Mouse (Mus musculus): Measurements from ENCODE around the gene Apol9a. TPM values are rescaled to one million over a fixed set of nuclear protein-coding genes. Genes with fewer than 3 reads are reported as not detected.
"Not testable (repeated sequence)": the region's sequence is repeated elsewhere in the genome, so short reads cannot be mapped to it uniquely, and the experiment has no call there.

Gene Apol9a
- polyA plus RNA-seq, 1 experiment, result not detected

DNA sequence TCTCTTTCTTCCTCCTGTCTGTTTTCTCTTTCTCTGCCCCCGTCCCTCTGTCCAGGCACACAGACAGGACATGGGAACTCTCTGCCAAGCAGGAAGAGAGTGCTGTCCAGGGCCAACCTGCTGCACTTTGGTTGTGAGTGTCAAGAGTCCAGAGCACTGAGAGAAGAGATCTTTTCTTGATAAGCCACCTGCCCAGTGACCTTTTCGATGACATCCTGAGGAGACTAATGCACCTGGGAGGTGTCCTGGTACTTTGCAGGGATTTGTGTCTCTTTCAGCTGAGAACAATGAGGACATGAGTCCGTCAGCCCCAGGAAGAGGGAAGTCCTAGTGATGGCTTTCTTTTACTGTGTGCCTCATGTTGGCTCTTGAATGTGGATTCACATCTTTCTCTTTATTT lies 17.1 kb downstream of the Apol9a start:
- H3K4me3 ChIP-seq (ENCODE audit: insufficient read depth, low read depth, low read length); H3K4me1 ChIP-seq (ENCODE audit: control insufficient read depth, insufficient read depth, low read length); H3K27ac ChIP-seq (ENCODE audit: insufficient read depth, low read depth, low read length): not testable (repeated sequence)
- 64% methylated on average over 3 of the region's 3 CpGs for WGBS

DNA sequence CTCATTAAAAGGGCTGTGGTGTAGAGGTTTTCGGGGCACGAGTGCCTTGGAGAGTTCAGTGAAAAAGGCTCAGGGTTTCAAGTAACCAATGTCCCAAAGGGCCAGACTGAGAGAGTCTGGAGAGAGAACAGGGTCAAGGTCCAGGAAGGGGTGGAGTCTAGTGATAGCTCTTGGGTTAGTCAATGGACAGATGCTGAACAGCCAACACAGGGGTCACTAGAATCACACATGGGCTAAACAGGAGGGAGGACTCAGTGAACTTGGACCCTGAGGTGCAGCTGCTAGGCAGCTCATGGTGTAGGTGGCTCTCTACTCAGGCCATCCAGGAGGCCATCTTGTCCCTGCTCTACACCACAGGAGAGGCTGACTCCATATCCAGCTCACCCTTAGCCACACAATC lies 23.5 kb downstream of the Apol9a start:
- TF ChIP-seq CTCF (IDR thresholded peaks at IDR 0.05; ENCODE audit: insufficient read depth, low read depth, low read length), result no peak
- no peak for TF ChIP-seq POLR2A (IDR thresholded peaks at IDR 0.05; ENCODE audit: insufficient read depth, low read depth, low read length)
- Histone ChIP-seq H3K27ac (ENCODE audit: insufficient read depth, low read depth, low read length) (no peak overlapping the region), H3K4me1 (ENCODE audit: control insufficient read depth, insufficient read depth, low read length) (no peaks in the 10 kb centered on the region), H3K4me3 (ENCODE audit: insufficient read depth, low read depth, low read length) (no peak overlapping the region)
- 88% methylated on average over 2 of the region's 2 CpGs for WGBS

- Histone ChIP-seq H3K27ac (ENCODE audit: insufficient read depth, low read depth, low read length) (no peak overlapping the region), H3K4me1 (ENCODE audit: control insufficient read depth, insufficient read depth, low read length) (peaks cover 3% of the 10 kb centered on the region; the same call in 1 of the 2 replicates), H3K4me3 (ENCODE audit: insufficient read depth, low read depth, low read length) (no peak overlapping the region)
- no peak for TF ChIP-seq CTCF (IDR thresholded peaks at IDR 0.05; ENCODE audit: insufficient read depth, low read depth, low read length)
- TF ChIP-seq POLR2A (IDR thresholded peaks at IDR 0.05; ENCODE audit: insufficient read depth, low read depth, low read length), result no peak
- WGBS, result 94% methylated on average over 7 of the region's 7 CpGs
These were observed 26.4 kb downstream of the Apol9a start for GRCm38 (mm10) chr15:77384340-77385030.

- TF ChIP-seq CTCF (IDR thresholded peaks at IDR 0.05; ENCODE audit: insufficient read depth, low read depth, low read length), result no peak
- Histone ChIP-seq H3K4me1 (ENCODE audit: control insufficient read depth, insufficient read depth, low read length) (peaks cover 3% of the 10 kb centered on the region; the same call in 1 of the 2 replicates), H3K27ac (ENCODE audit: insufficient read depth, low read depth, low read length) (no peak overlapping the region), H3K4me3 (ENCODE audit: insufficient read depth, low read depth, low read length) (no peak overlapping the region)
- 95% methylated on average over 1 of the region's 1 CpGs for WGBS
These were observed 28.1 kb downstream of the Apol9a start for GRCm38 (mm10) chr15:77382880-77383279.

GRCm38 (mm10) chr15:77382271-77382850 lies 28.6 kb downstream of the Apol9a start:
- TF ChIP-seq POLR2A (IDR thresholded peaks at IDR 0.05; ENCODE audit: insufficient read depth, low read depth, low read length), result no peak
- TF ChIP-seq CTCF (IDR thresholded peaks at IDR 0.05; ENCODE audit: insufficient read depth, low read depth, low read length), result no peak
- H3K27ac ChIP-seq (ENCODE audit: insufficient read depth, low read depth, low read length), result no peak overlapping the region
- H3K4me3 ChIP-seq (ENCODE audit: insufficient read depth, low read depth, low read length), result no peak overlapping the region
- H3K4me1 ChIP-seq (ENCODE audit: control insufficient read depth, insufficient read depth, low read length), result peaks cover 3% of the 10 kb centered on the region; the same call in 1 of the 2 replicates
- 88% methylated on average over 11 of the region's 11 CpGs for WGBS

- H3K4me1 ChIP-seq (ENCODE audit: control insufficient read depth, insufficient read depth, low read length), result peaks cover 6% of the 10 kb centered on the region
- no peak overlapping the region for H3K4me3 ChIP-seq (ENCODE audit: insufficient read depth, low read depth, low read length)
- 84% methylated on average over 6 of the region's 6 CpGs for WGBS
- H3K27ac ChIP-seq (ENCODE audit: insufficient read depth, low read depth, low read length), result no peak overlapping the region
- TF ChIP-seq POLR2A (IDR thresholded peaks at IDR 0.05; ENCODE audit: insufficient read depth, low read depth, low read length) (no peak), CTCF (IDR thresholded peaks at IDR 0.05; ENCODE audit: insufficient read depth, low read depth, low read length) (no peak)
These were observed 29.5 kb downstream of the Apol9a start for GRCm38 (mm10) chr15:77381481-77381880.

DNA sequence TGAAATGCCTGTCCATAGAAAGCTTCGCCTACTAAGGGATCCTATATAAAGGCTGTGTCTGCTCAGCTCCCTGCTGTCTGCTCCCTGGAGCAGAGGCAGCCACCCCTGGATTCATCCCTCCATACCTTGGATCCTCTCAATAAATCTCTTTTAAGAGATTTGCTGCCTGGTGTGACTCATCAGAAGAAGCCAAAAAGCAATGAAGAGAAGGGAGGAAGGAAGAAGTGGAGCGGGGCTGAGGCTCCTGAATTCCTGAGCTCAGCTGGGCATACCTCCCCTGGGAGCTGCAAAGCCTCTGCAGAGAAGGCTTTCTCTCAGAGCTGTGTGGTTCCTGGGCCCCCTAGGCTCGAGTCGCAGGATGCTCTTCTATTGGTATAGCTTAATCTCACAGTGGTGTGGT lies 31.0 kb downstream of the Apol9a start:
- no peak overlapping the region for H3K4me3 ChIP-seq (ENCODE audit: insufficient read depth, low read depth, low read length)
- TF ChIP-seq POLR2A (IDR thresholded peaks at IDR 0.05; ENCODE audit: insufficient read depth, low read depth, low read length) (no peak), CTCF (IDR thresholded peaks at IDR 0.05; ENCODE audit: insufficient read depth, low read depth, low read length) (no peak)
- no peak overlapping the region for H3K27ac ChIP-seq (ENCODE audit: insufficient read depth, low read depth, low read length)
- 30% methylated on average over 4 of the region's 4 CpGs for WGBS
- H3K4me1 ChIP-seq (ENCODE audit: control insufficient read depth, insufficient read depth, low read length), result peaks cover 6% of the 10 kb centered on the region

DNA sequence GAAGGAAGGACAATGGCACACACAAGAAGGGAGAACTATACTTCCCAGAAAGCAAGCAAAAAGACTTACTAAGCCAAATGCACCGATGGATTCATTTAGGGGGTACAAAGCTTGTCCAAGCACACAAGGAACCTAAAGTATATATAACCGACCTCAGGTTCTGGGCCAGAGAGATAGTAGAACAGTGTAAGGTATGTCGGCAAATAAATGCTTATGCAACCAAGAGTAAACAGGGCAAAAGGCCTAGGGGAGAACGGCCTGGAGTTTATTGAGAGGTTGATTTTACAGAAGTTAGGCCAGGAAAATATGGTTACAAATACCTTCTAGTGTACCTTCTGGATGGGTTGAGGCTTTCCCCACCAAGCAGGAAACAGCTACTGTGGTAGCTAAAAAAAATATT lies 33.5 kb downstream of the Apol9a start:
- Histone ChIP-seq H3K27ac (ENCODE audit: insufficient read depth, low read depth, low read length) (no peak overlapping the region), H3K4me3 (ENCODE audit: insufficient read depth, low read depth, low read length) (no peak overlapping the region), H3K4me1 (ENCODE audit: control insufficient read depth, insufficient read depth, low read length) (peaks cover 6% of the 10 kb centered on the region)
- WGBS, result 94% methylated on average over 4 of the region's 4 CpGs
- TF ChIP-seq POLR2A (IDR thresholded peaks at IDR 0.05; ENCODE audit: insufficient read depth, low read depth, low read length) (no peak), CTCF (IDR thresholded peaks at IDR 0.05; ENCODE audit: insufficient read depth, low read depth, low read length) (no peak)

DNA sequence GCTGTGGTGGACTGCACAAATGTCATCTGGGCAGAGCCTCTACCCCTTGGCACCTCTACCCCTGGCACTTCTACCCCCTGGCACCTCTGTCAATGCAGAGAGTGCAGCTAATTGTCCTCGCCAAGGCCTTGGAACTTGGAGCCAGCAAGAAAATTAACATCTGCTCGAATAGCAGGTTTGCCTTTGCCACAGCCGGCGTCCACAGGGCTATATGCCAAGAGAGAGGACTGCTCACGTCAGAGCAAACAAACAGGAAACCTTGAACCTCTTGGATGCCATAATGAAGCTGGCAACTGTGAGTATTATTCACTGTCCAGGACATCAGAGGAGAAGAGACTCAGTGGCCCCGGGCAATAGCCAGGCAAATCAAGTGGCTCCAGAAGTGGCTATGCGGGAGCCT lies 34.0 kb downstream of the Apol9a start:
- no peak overlapping the region for H3K27ac ChIP-seq (ENCODE audit: insufficient read depth, low read depth, low read length)
- H3K4me1 ChIP-seq (ENCODE audit: control insufficient read depth, insufficient read depth, low read length), result peaks cover 6% of the 10 kb centered on the region
- TF ChIP-seq CTCF (IDR thresholded peaks at IDR 0.05; ENCODE audit: insufficient read depth, low read depth, low read length) (no peak), POLR2A (IDR thresholded peaks at IDR 0.05; ENCODE audit: insufficient read depth, low read depth, low read length) (no peak)
- 57% methylated on average over 7 of the region's 7 CpGs for WGBS
- no peak overlapping the region for H3K4me3 ChIP-seq (ENCODE audit: insufficient read depth, low read depth, low read length)

Data from olfactory bulb, adult 2 months (tissue).